Mouse (Mus musculus): Measurements from ENCODE around the gene Adk.
A peak's percentile ranks its signal among the peaks of the same experiment; 100 is the strongest.

DNA sequence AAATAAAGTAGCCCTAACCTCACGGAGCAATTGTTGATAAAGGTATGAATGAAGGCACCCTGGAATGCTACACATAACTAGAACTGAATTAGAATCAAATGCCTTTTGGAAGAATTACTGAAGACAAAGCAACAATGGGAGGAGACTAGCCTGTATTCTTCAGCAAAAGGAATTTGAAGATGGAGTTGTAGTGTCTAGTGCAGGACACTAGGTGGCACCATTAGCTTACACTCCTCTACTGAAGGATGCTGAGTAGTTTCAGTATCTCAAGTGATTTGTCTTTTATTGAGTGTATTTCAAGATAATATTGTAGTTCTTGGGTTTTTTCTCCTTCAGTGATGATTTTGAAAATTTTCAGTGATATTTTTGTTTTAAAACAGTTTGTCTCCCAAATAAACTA, 84.5 kb downstream of the Adk start:
- peak; percentile 66 for TF ChIP-seq CTCF (IDR thresholded peaks at IDR 0.05; ENCODE audit: insufficient read depth, low read length)
- no peak for TF ChIP-seq POLR2A (IDR thresholded peaks at IDR 0.05; ENCODE audit: borderline replicate concordance, extremely low read depth, low read depth, low read length)

Measured in lung, adult 2 months (tissue).